Mouse (Mus musculus): ENCODE measurements around the gene Gucy1a1. TPM values are rescaled to one million over a fixed set of nuclear protein-coding genes. Genes with fewer than 3 reads are reported as not detected.

Gucy1a1 gene
- polyA plus RNA-seq, 1 experiment from 2014 or later: 11.9 TPM

GRCm38 (mm10) chr3:82140781-82141180 lies 4.8 kb downstream of the Gucy1a1 start:
- Histone ChIP-seq H3K4me1 (peaks cover 9% of the 10 kb centered on the region), H3K4me2 (replicated peaks) (no peak overlapping the region), H3K9ac (no peak overlapping the region), H3K27me3 (0 out of 2 replicates have a peak, but pooled peaks cover 3% of the 10 kb centered on the region), H3K4me3 (replicated peaks) (no peak overlapping the region), H3K36me3 (no peaks in the 10 kb centered on the region), H3K9me3 (replicated peaks) (no peaks in the 10 kb centered on the region), H3K27ac (replicated peaks) (no peak overlapping the region)
- 55% methylated on average over 5 of the region's 5 CpGs for WGBS
- ATAC-seq (ENCODE audit: insufficient number of reproducible peaks, low FRiP score, low TSS enrichment, low read depth): no peak

- ATAC-seq (ENCODE audit: insufficient number of reproducible peaks, low FRiP score, low TSS enrichment, low read depth): no peak
- H3K9ac ChIP-seq: no peak overlapping the region
- no peak overlapping the region for H3K4me2 ChIP-seq (replicated peaks)
- WGBS: 75% methylated on average over 13 of the region's 13 CpGs
- H3K9me3 ChIP-seq (replicated peaks): no peaks in the 10 kb centered on the region
- H3K4me1 ChIP-seq: no peaks in the 10 kb centered on the region
- no peaks in the 10 kb centered on the region for H3K36me3 ChIP-seq
- no peak overlapping the region for H3K4me3 ChIP-seq (replicated peaks)
- H3K27me3 ChIP-seq: no peaks in the 10 kb centered on the region
- no peak overlapping the region for H3K27ac ChIP-seq (replicated peaks)
Measured at GRCm38 (mm10) chr3:82138002-82138667, 7.5 kb downstream of the Gucy1a1 start.

DNA sequence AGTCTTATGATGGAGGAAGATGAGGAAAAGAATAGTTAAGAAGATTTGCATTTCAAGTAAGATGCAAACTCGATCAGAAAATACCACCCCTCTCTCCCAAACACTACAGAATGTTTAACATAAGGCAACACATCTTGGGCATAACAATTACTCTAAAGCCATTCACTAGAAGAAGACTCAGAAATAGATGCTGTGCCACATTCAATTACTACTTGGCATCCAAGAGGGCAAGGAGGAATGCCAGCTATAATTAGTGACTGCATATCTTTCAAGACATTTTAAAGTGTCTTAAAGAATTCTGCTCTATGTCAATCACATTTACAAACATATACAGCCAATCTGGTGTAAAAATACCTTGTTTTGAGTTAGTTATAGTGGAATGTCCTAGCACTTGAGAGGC lies 10.1 kb downstream of the Gucy1a1 start:
- no peak overlapping the region for H3K27ac ChIP-seq (replicated peaks)
- no peaks in the 10 kb centered on the region for H3K27me3 ChIP-seq
- no peak overlapping the region for H3K4me3 ChIP-seq (replicated peaks)
- H3K4me2 ChIP-seq (replicated peaks): no peak overlapping the region
- H3K4me1 ChIP-seq: no peaks in the 10 kb centered on the region
- WGBS: 74% methylated on average over 1 of the region's 1 CpGs
- H3K9me3 ChIP-seq (replicated peaks): no peaks in the 10 kb centered on the region
- no peak overlapping the region for H3K9ac ChIP-seq
- ATAC-seq (ENCODE audit: insufficient number of reproducible peaks, low FRiP score, low TSS enrichment, low read depth): no peak
- no peaks in the 10 kb centered on the region for H3K36me3 ChIP-seq

DNA sequence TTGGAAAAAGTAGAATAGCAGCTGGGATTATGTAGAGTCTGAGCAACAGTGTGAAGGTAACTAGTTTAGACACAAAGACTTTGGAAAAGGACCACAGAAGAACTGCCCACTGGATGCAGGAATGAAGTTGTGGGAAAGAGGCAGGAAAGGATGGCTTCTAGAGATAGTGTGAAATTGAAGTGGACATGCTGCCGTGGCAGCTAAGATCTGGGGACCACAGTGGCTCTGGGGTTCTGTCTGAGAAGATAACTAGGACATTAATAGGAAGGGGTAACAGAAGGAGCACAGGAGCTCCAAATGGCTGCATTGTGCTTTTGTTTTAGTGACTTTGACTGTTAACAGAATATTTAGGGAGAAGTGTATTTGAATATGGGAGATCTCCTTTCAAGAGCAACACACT lies 16.3 kb downstream of the Gucy1a1 start:
- Histone ChIP-seq H3K4me1 (no peaks in the 10 kb centered on the region), H3K4me2 (replicated peaks) (no peak overlapping the region), H3K27me3 (no peaks in the 10 kb centered on the region), H3K9ac (no peak overlapping the region), H3K36me3 (no peaks in the 10 kb centered on the region), H3K9me3 (replicated peaks) (no peaks in the 10 kb centered on the region), H3K27ac (replicated peaks) (no peak overlapping the region), H3K4me3 (replicated peaks) (no peak overlapping the region)
- WGBS: 69% methylated on average over 1 of the region's 1 CpGs
- no peak for ATAC-seq (ENCODE audit: insufficient number of reproducible peaks, low FRiP score, low TSS enrichment, low read depth)

DNA sequence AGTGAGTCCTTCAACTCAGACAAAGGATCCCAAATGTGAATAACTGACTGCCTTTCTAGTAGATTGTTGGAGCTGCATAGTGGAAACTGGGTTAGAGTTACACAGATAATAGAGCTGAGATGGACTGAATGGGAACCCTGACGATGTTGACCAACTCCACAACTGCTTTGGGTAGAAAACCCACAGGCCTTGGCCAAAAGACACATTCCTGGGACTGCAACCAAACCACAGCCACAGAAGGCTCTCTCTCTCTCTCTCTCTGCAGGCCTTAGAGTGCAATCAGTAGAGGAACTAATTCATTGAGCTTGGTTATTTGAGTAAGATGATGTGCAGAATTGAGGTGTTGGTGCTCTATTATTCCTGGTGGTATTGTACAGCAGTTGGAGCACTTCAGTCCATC lies 21.0 kb downstream of the Gucy1a1 start:
- no peak overlapping the region for H3K4me3 ChIP-seq (replicated peaks)
- no peaks in the 10 kb centered on the region for H3K27me3 ChIP-seq
- H3K9ac ChIP-seq: no peak overlapping the region
- no peaks in the 10 kb centered on the region for H3K36me3 ChIP-seq
- H3K4me1 ChIP-seq: no peaks in the 10 kb centered on the region
- no peak overlapping the region for H3K27ac ChIP-seq (replicated peaks)
- 73% methylated on average over 1 of the region's 1 CpGs for WGBS
- ATAC-seq (ENCODE audit: insufficient number of reproducible peaks, low FRiP score, low TSS enrichment, low read depth): no peak
- no peak overlapping the region for H3K4me2 ChIP-seq (replicated peaks)
- H3K9me3 ChIP-seq (replicated peaks): no peaks in the 10 kb centered on the region

GRCm38 (mm10) chr3:82118916-82119315 lies 26.7 kb downstream of the Gucy1a1 start:
- no peak overlapping the region for H3K9ac ChIP-seq
- H3K27ac ChIP-seq (replicated peaks): no peak overlapping the region
- 79% methylated on average over 1 of the region's 1 CpGs for WGBS
- no peak overlapping the region for H3K4me3 ChIP-seq (replicated peaks)
- no peak overlapping the region for H3K4me2 ChIP-seq (replicated peaks)
- H3K4me1 ChIP-seq: no peaks in the 10 kb centered on the region
- H3K27me3 ChIP-seq: no peaks in the 10 kb centered on the region
- ATAC-seq (ENCODE audit: insufficient number of reproducible peaks, low FRiP score, low TSS enrichment, low read depth): no peak
- no peaks in the 10 kb centered on the region for H3K36me3 ChIP-seq
- no peaks in the 10 kb centered on the region for H3K9me3 ChIP-seq (replicated peaks)

DNA sequence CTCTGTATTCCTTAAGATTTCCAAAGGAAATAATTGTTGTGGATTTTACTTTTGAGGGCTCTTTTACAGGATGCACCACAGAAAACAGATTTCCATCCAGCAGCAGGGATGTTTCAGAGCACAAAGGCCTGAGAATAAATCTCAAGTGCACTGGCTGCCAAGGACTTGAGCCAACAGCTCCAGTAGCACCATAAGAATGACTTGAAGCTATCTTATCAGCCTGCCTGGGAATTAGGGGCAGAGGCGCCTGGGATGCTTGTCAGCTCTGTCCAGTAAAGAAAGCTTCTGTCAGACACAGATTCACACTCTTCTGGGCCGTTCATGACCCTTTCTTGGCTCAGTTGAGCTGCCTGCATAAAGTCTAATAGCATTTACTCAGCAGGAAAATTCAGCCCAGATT lies 33.1 kb downstream of the Gucy1a1 start:
- Histone ChIP-seq H3K9ac (no peak overlapping the region), H3K4me1 (no peaks in the 10 kb centered on the region)
- 76% methylated on average over 2 of the region's 2 CpGs for WGBS

DNA sequence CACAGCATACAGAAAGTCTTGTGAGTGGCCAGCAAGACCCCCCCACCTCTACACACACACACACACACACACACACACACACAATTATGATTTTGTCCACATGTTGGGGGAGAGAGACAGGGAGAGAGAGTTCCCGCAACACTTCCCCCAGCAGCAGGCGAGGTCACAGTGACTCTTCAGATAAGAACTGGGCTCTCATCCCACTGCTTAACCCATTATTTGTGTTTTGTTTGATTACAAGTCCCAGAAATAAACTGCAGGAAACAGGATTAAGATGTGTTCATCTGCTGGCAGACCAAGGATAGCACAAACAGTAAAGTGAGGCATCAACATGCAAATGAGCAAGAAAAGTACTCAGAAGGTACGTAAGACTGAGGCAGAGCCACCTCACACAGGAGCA lies 33.6 kb downstream of the Gucy1a1 start:
- Histone ChIP-seq H3K9me3 (replicated peaks) (no peaks in the 10 kb centered on the region), H3K4me2 (replicated peaks) (no peak overlapping the region), H3K27me3 (no peaks in the 10 kb centered on the region), H3K4me1 (no peaks in the 10 kb centered on the region), H3K4me3 (replicated peaks) (no peak overlapping the region), H3K9ac (no peak overlapping the region), H3K27ac (replicated peaks) (no peak overlapping the region), H3K36me3 (no peaks in the 10 kb centered on the region)
- ATAC-seq (ENCODE audit: insufficient number of reproducible peaks, low FRiP score, low TSS enrichment, low read depth): no peak
- 79% methylated on average over 3 of the region's 3 CpGs for WGBS

More for the DNA sequence above, 33.1 kb downstream of the Gucy1a1 start:
- no peak overlapping the region for H3K4me3 ChIP-seq (replicated peaks)
- H3K27me3 ChIP-seq: no peaks in the 10 kb centered on the region
- H3K27ac ChIP-seq (replicated peaks): no peak overlapping the region
- no peaks in the 10 kb centered on the region for H3K36me3 ChIP-seq
- no peak overlapping the region for H3K4me2 ChIP-seq (replicated peaks)
- no peaks in the 10 kb centered on the region for H3K9me3 ChIP-seq (replicated peaks)
- no peak for ATAC-seq (ENCODE audit: insufficient number of reproducible peaks, low FRiP score, low TSS enrichment, low read depth)

GRCm38 (mm10) chr3:82108951-82109350 lies 36.6 kb downstream of the Gucy1a1 start:
- Histone ChIP-seq H3K9ac (no peak overlapping the region), H3K4me3 (replicated peaks) (no peak overlapping the region), H3K27me3 (no peaks in the 10 kb centered on the region), H3K4me1 (no peaks in the 10 kb centered on the region), H3K27ac (replicated peaks) (no peak overlapping the region), H3K36me3 (no peaks in the 10 kb centered on the region), H3K4me2 (replicated peaks) (no peak overlapping the region), H3K9me3 (replicated peaks) (no peaks in the 10 kb centered on the region)
- ATAC-seq (ENCODE audit: insufficient number of reproducible peaks, low FRiP score, low TSS enrichment, low read depth): no peak
- 92% methylated on average over 15 of the region's 15 CpGs for WGBS

GRCm38 (mm10) chr3:82104229-82104628 lies 41.4 kb downstream of the Gucy1a1 start:
- Histone ChIP-seq H3K4me2 (replicated peaks) (no peak overlapping the region), H3K27ac (replicated peaks) (no peak overlapping the region), H3K27me3 (no peaks in the 10 kb centered on the region), H3K4me1 (no peaks in the 10 kb centered on the region), H3K9ac (no peak overlapping the region), H3K9me3 (replicated peaks) (no peaks in the 10 kb centered on the region), H3K4me3 (replicated peaks) (no peak overlapping the region), H3K36me3 (no peaks in the 10 kb centered on the region)
- WGBS: 58% methylated on average over 6 of the region's 6 CpGs
- ATAC-seq (ENCODE audit: insufficient number of reproducible peaks, low FRiP score, low TSS enrichment, low read depth): no peak

- H3K4me1 ChIP-seq: no peaks in the 10 kb centered on the region
- no peaks in the 10 kb centered on the region for H3K36me3 ChIP-seq
- 83% methylated on average over 6 of the region's 6 CpGs for WGBS
- H3K4me3 ChIP-seq (replicated peaks): no peak overlapping the region
- H3K9me3 ChIP-seq (replicated peaks): no peaks in the 10 kb centered on the region
- no peak overlapping the region for H3K9ac ChIP-seq
- H3K4me2 ChIP-seq (replicated peaks): no peak overlapping the region
- no peaks in the 10 kb centered on the region for H3K27me3 ChIP-seq
- H3K27ac ChIP-seq (replicated peaks): no peak overlapping the region
- no peak for ATAC-seq (ENCODE audit: insufficient number of reproducible peaks, low FRiP score, low TSS enrichment, low read depth)
Measured at GRCm38 (mm10) chr3:82099127-82099526, 46.5 kb downstream of the Gucy1a1 start.

- 64% methylated on average over 2 of the region's 2 CpGs for WGBS
- Histone ChIP-seq H3K36me3 (no peaks in the 10 kb centered on the region), H3K4me3 (replicated peaks) (no peak overlapping the region), H3K4me2 (replicated peaks) (no peak overlapping the region), H3K27me3 (no peaks in the 10 kb centered on the region), H3K4me1 (no peaks in the 10 kb centered on the region), H3K9me3 (replicated peaks) (no peaks in the 10 kb centered on the region), H3K27ac (replicated peaks) (no peak overlapping the region), H3K9ac (no peak overlapping the region)
- ATAC-seq (ENCODE audit: insufficient number of reproducible peaks, low FRiP score, low TSS enrichment, low read depth): no peak
Measured at GRCm38 (mm10) chr3:82096801-82097200, 48.8 kb downstream of the Gucy1a1 start.
